Comparison of ENCODE assay signal across 12 mouse cellular contexts in genomic region chr7:119670925-119671324, GRCm38 (mm10). TPM values are rescaled to one million over a fixed set of nuclear protein-coding genes. Genes with fewer than 3 reads are reported as not detected.
DNase-seq lines count a peak whose midpoint lies in the region; ATAC-seq and TF ChIP-seq lines count a peak whose summit lies in the region.
"Had no signal": no experiment of that assay in that cellular context is flagged by ENCODE, and none has a peak within 500 bp of the region (broad histone marks: within the 10 kb centered on the region; RNA-seq: fewer than 3 reads in every experiment).

No protein-coding gene starts in this region.

- no peak overlapping the region for H3K27ac ChIP-seq in hindbrain, postnatal 0 days
- H3K27ac ChIP-seq in hindbrain, embryonic 16.5 days (ENCODE audit: low read depth, low read length): no peak overlapping the region
- H3K27ac ChIP-seq: liver, embryonic 15.5 days had no signal

- ATAC-seq in hindbrain, postnatal 0 days: no peak
- no peak for ATAC-seq in hindbrain, embryonic 16.5 days

- no peak overlapping the region for H3K9ac ChIP-seq in hindbrain, postnatal 0 days (replicated peaks; ENCODE audit: low read length)
- no peak overlapping the region for H3K9ac ChIP-seq in hindbrain, embryonic 16.5 days (ENCODE audit: low read depth, low read length)
- H3K9ac ChIP-seq: liver, embryonic 15.5 days had no signal

- H3K4me3 ChIP-seq in hindbrain, postnatal 0 days (ENCODE audit: low read length): no peak overlapping the region
- H3K4me3 ChIP-seq in hindbrain, embryonic 16.5 days (ENCODE audit: low read length): no peak overlapping the region
- H3K4me3 ChIP-seq: erythroblast, embryonic 14.5 days; liver, embryonic 15.5 days had no signal

- DNase-seq in hindbrain, postnatal 0 days (ENCODE audit: low spot score): peak; percentile 11
- peak; percentile 14 for DNase-seq in right cerebral cortex, adult 18-20 months
- DNase-seq in right cerebral cortex, postnatal 36 days (ENCODE audit: low spot score in 2 of 2): no peak
- peak; percentile 45 for DNase-seq in adrenal gland, postnatal 14 days
- DNase-seq in retina, postnatal 1 day: peak; percentile 50
- DNase-seq in natural killer cell, adult 2 months (ENCODE audit: low spot score in 2 of 2): no peak
- no peak for DNase-seq in spleen, postnatal 4 days (ENCODE audit: low spot score in 2 of 2)

- no peaks in the 10 kb centered on the region for H3K4me1 ChIP-seq in hindbrain, postnatal 0 days (ENCODE audit: insufficient read depth, low read length)
- no peaks in the 10 kb centered on the region for H3K4me1 ChIP-seq in hindbrain, embryonic 16.5 days (ENCODE audit: control insufficient read depth, insufficient read depth, low read depth, low read length)
- H3K4me1 ChIP-seq: liver, embryonic 15.5 days had no signal

- H3K36me3 ChIP-seq in hindbrain, postnatal 0 days (ENCODE audit: insufficient read depth, low read length): no peaks in the 10 kb centered on the region
- H3K36me3 ChIP-seq in hindbrain, embryonic 16.5 days (ENCODE audit: control insufficient read depth, insufficient read depth, low read length): no peaks in the 10 kb centered on the region
- H3K36me3 ChIP-seq: liver, embryonic 15.5 days had no signal

- WGBS in hindbrain, postnatal 0 days: 42% methylated on average over 6 of the region's 6 CpGs
- 42% methylated on average over 6 of the region's 6 CpGs for WGBS in hindbrain, embryonic 16.5 days

- no peaks in the 10 kb centered on the region for H3K27me3 ChIP-seq in hindbrain, postnatal 0 days (ENCODE audit: insufficient read depth, low read length)
- H3K27me3 ChIP-seq in hindbrain, embryonic 16.5 days (replicated peaks; ENCODE audit: control insufficient read depth, insufficient read depth, low read length): no peaks in the 10 kb centered on the region
- H3K27me3 ChIP-seq: liver, embryonic 15.5 days had no signal

- H3K4me2 ChIP-seq in hindbrain, postnatal 0 days (ENCODE audit: low read depth, low read length): no peak overlapping the region
- H3K4me2 ChIP-seq in hindbrain, embryonic 16.5 days (ENCODE audit: low read length): no peak overlapping the region
- H3K4me2 ChIP-seq: liver, embryonic 15.5 days had no signal

- peak; percentile 50 for TF ChIP-seq CTCF in hindbrain, postnatal 0 days (IDR thresholded peaks at IDR 0.05; ENCODE audit: low read depth)

- no peaks in the 10 kb centered on the region for H3K9me3 ChIP-seq in hindbrain, postnatal 0 days (ENCODE audit: low read length)
- H3K9me3 ChIP-seq in hindbrain, embryonic 16.5 days (ENCODE audit: control insufficient read depth, low read length): no peaks in the 10 kb centered on the region
- H3K9me3 ChIP-seq: liver, embryonic 15.5 days had no signal

RNA-seq across cellular contexts. Expression of gene Acsm4, which starts 18.9 kb away (rescaled TPM):
- total RNA-seq in hindbrain, postnatal 0 days (2014; rRNA removed): not detected in 2 replicates
- not detected in 2 replicates for polyA plus RNA-seq in hindbrain, postnatal 0 days (2015; fragmentation: Nextera tagmentation; extraction: Ambion mirVana)
- polyA plus RNA-seq in hindbrain, embryonic 16.5 days (2015; fragmentation: Nextera tagmentation; extraction: Ambion mirVana): not detected in 2 replicates
- total RNA-seq in adrenal gland, postnatal 14 days (2021): not detected in 2 replicates
- total RNA-seq: hematopoietic stem cell, adult 5-6 weeks had no signal
- polyA plus RNA-seq: erythroblast, embryonic 14.5 days; liver, embryonic 15.5 days; neural tube, embryonic 14.5 days had no signal

RNA-seq across cellular contexts. Expression of gene Thumpd1, which starts 49.7 kb away (rescaled TPM):
- total RNA-seq in hindbrain, postnatal 0 days (2014; rRNA removed): 24.4 and 29.0 TPM in 2 replicates
- polyA plus RNA-seq in hindbrain, postnatal 0 days (2015; fragmentation: Nextera tagmentation; extraction: Ambion mirVana): 64.2 and 65.2 TPM in 2 replicates
- polyA plus RNA-seq in hindbrain, embryonic 16.5 days (2015; fragmentation: Nextera tagmentation; extraction: Ambion mirVana): 75.4 and 78.4 TPM in 2 replicates
- 34.4 and 36.7 TPM in 2 replicates for total RNA-seq in adrenal gland, postnatal 14 days (2021)

Comparison
In these comparisons a context has a peak if more than half of its experiments do, and no peak if none do; other contexts are left out.
1. DNase-seq: peak in hindbrain, postnatal 0 days (single experiment), right cerebral cortex, adult 18-20 months (single experiment), adrenal gland, postnatal 14 days (single experiment) and retina, postnatal 1 day (single experiment); none in right cerebral cortex, postnatal 36 days (0 of 2), natural killer cell, adult 2 months (0 of 2) and spleen, postnatal 4 days (0 of 2).